8 mouse cellular contexts compared by ENCODE assay signal in genomic region chr6:122801801-122802514, GRCm38 (mm10). TPM values are rescaled to one million over a fixed set of nuclear protein-coding genes. Genes with fewer than 3 reads are reported as not detected.
A peak's percentile ranks its signal among the peaks of the same experiment; 100 is the strongest.
DNase-seq lines count a peak whose midpoint lies in the region; ATAC-seq and TF ChIP-seq lines count a peak whose summit lies in the region.

No protein-coding gene starts in this region.

- no peaks in the 10 kb centered on the region for H3K36me3 ChIP-seq in kidney, embryonic 16.5 days (ENCODE audit: insufficient read depth, low read length)
- H3K36me3 ChIP-seq in small intestine, adult 2 months (ENCODE audit: control insufficient read depth, insufficient read depth, low read length) = no peaks in the 10 kb centered on the region

- no peak for TF ChIP-seq POLR2A in small intestine, adult 2 months (IDR thresholded peaks at IDR 0.05; ENCODE audit: low read depth, low read length)

- peak overlapping the region; percentile 54 for H3K4me3 ChIP-seq in kidney, embryonic 16.5 days (ENCODE audit: low read length)
- peak overlapping the region; percentile 63 for H3K4me3 ChIP-seq in small intestine, adult 2 months (ENCODE audit: low read depth, low read length)

- peaks cover 11% of the 10 kb centered on the region; the same call in 1 of the 2 replicates for H3K27me3 ChIP-seq in kidney, embryonic 16.5 days (ENCODE audit: insufficient read depth, low read length)
- 0 out of 2 replicates have a peak, but pooled peaks cover 7% of the 10 kb centered on the region for H3K27me3 ChIP-seq in small intestine, adult 2 months (ENCODE audit: control insufficient read depth, insufficient read depth, low read length)

- WGBS in kidney, embryonic 16.5 days = 1% methylated on average over 34 of the region's 34 CpGs
- 5% methylated on average over 34 of the region's 34 CpGs for WGBS in small intestine, adult 2 months

- H3K4me1 ChIP-seq in kidney, embryonic 16.5 days (ENCODE audit: insufficient read depth, low read length) = peaks cover 14% of the 10 kb centered on the region
- peaks cover 6% of the 10 kb centered on the region for H3K4me1 ChIP-seq in small intestine, adult 2 months (ENCODE audit: control insufficient read depth, insufficient read depth, insufficient read length, low read length)

- TF ChIP-seq CTCF in small intestine, adult 2 months (IDR thresholded peaks at IDR 0.05; ENCODE audit: extremely low read depth, insufficient read length, insufficient replicate concordance, low read depth, low read length) = no peak

- peak overlapping the region; percentile 98 for H3K4me2 ChIP-seq in kidney, embryonic 16.5 days (replicated peaks; ENCODE audit: low read depth, low read length)

- H3K9me3 ChIP-seq in kidney, embryonic 16.5 days (ENCODE audit: low read length) = no peaks in the 10 kb centered on the region

- H3K9ac ChIP-seq in kidney, embryonic 16.5 days (replicated peaks; ENCODE audit: low read length) = peak overlapping the region; percentile 79

- DNase-seq in urinary bladder, adult 2 months (ENCODE audit: low spot score) = peak; percentile 41
- no peak for DNase-seq in urinary bladder, postnatal 14 days (ENCODE audit: low spot score)
- DNase-seq in cerebellum, postnatal 25 days = peak; percentile 68 to 72
- DNase-seq in lung, postnatal 36 days = peak; percentile 23
- DNase-seq in ovary, adult 18-20 months (ENCODE audit: low spot score) = no peak

- no peak overlapping the region for H3K27ac ChIP-seq in kidney, embryonic 16.5 days (ENCODE audit: low read length)
- 0 out of 2 replicates have a peak overlapping the region, but pooled peaks have one; percentile 23 for H3K27ac ChIP-seq in small intestine, adult 2 months (ENCODE audit: insufficient read depth, low read depth, low read length)

- peak; percentile 58 for ATAC-seq in granulocyte monocyte progenitor cell, adult 5-6 weeks (replicated peaks; ENCODE audit: poor library complexity, severe bottlenecking)
- ATAC-seq in kidney, embryonic 16.5 days (ENCODE audit: low FRiP score, low TSS enrichment) = peak; percentile 60; the same call in 1 of the 2 replicates

RNA-seq across cellular contexts. Expression of gene Slc2a3, which starts 0.5 kb away (rescaled TPM):
- polyA plus RNA-seq in urinary bladder, adult 2 months (2012; rRNA removed) = 5.1 and 5.9 TPM in 2 replicates
- 4.7 and 6.5 TPM in 2 replicates for total RNA-seq in granulocyte monocyte progenitor cell, adult 5-6 weeks (2014; fragmentation: Nextera tagmentation)
- total RNA-seq in granulocyte monocyte progenitor cell, adult 5-6 weeks (2017) = 8.4 and 8.8 TPM in 2 replicates
- 8.6 and 9.6 TPM in 2 replicates for polyA plus RNA-seq in kidney, embryonic 16.5 days (2015; fragmentation: Nextera tagmentation; extraction: Ambion mirVana)
- 1.0 and 1.3 TPM in 2 replicates for polyA plus RNA-seq in small intestine, adult 2 months (2012; rRNA removed)

RNA-seq across cellular contexts. Expression of gene Foxj2, which starts 17.8 kb away (rescaled TPM):
- polyA plus RNA-seq in urinary bladder, adult 2 months (2012; rRNA removed) = 7.2 and 15.7 TPM in 2 replicates
- 5.2 and 8.1 TPM in 2 replicates for total RNA-seq in granulocyte monocyte progenitor cell, adult 5-6 weeks (2014; fragmentation: Nextera tagmentation)
- 1.6 and 3.5 TPM in 2 replicates for total RNA-seq in granulocyte monocyte progenitor cell, adult 5-6 weeks (2017)
- 5.8 and 6.4 TPM in 2 replicates for polyA plus RNA-seq in kidney, embryonic 16.5 days (2015; fragmentation: Nextera tagmentation; extraction: Ambion mirVana)
- polyA plus RNA-seq in small intestine, adult 2 months (2012; rRNA removed) = 5.9 and 12.3 TPM in 2 replicates

RNA-seq across cellular contexts. Expression of gene C3ar1, which starts 54.0 kb away (rescaled TPM):
- polyA plus RNA-seq in urinary bladder, adult 2 months (2012; rRNA removed) = 6.4 TPM in 2 replicates
- not detected in 2 replicates for total RNA-seq in granulocyte monocyte progenitor cell, adult 5-6 weeks (2014; fragmentation: Nextera tagmentation)
- total RNA-seq in granulocyte monocyte progenitor cell, adult 5-6 weeks (2017) = 0.04 and 0.10 TPM in 2 replicates
- 1.7 and 1.8 TPM in 2 replicates for polyA plus RNA-seq in kidney, embryonic 16.5 days (2015; fragmentation: Nextera tagmentation; extraction: Ambion mirVana)
- 1.2 and 1.8 TPM in 2 replicates for polyA plus RNA-seq in small intestine, adult 2 months (2012; rRNA removed)

Comparison
In these comparisons a context has a peak if more than half of its experiments do, and no peak if none do; other contexts are left out.
1. DNase-seq: peak in urinary bladder, adult 2 months (single experiment), cerebellum, postnatal 25 days (2 of 2) and lung, postnatal 36 days (single experiment); none in urinary bladder, postnatal 14 days (single experiment) and ovary, adult 18-20 months (single experiment).